Mouse (Mus musculus) layer of hippocampus, adult 8-10 months (tissue): ENCODE measurements around the gene Cdk7. TPM values are rescaled to one million over a fixed set of nuclear protein-coding genes. Genes with fewer than 3 reads are reported as not detected.

Source experiments
- total RNA-seq, 4 experiments: library from RNA; stranded (reverse); gene quantifications; 2 replicates each; pipeline ENCODE4 v1.2.4; 2022

Gene Cdk7
- total RNA-seq, 4 experiments from 2014 or later: 38.7 to 47.0 (median 42.0) TPM

Other genes starting within 250 kb of the Cdk7 start
- gene Gtf2h2, start 238.4 kb downstream of the Cdk7 start, total RNA-seq: 10 to 100 TPM; 45.7 to 63.5 (median 57.5) TPM
- 10 to 100 TPM in 3 of 4 experiments, 1 to 10 TPM in 1; 10.0 to 14.1 (median 11.3) TPM for gene Ocln, start 178.2 kb downstream of the Cdk7 start, total RNA-seq
- gene Marveld2, start 114.0 kb downstream of the Cdk7 start, total RNA-seq: 1 to 10 TPM; 1.5 to 2.3 (median 1.5) TPM
- 10 to 100 TPM; 84.4 to 91.1 (median 87.4) TPM for gene Ak6, start 80.0 kb downstream of the Cdk7 start, total RNA-seq
- 10 to 100 TPM; 15.4 to 18.9 (median 15.7) TPM for gene Rad17, start 79.9 kb downstream of the Cdk7 start, total RNA-seq
- 10 to 100 TPM; 16.1 to 27.4 (median 22.3) TPM for gene Taf9, start 79.4 kb downstream of the Cdk7 start, total RNA-seq
- under 1 TPM in 3 of 4 experiments, not detected in 1; 0.12 to 0.38 (median 0.18) TPM for gene Ccdc125, start 61.2 kb downstream of the Cdk7 start, total RNA-seq
- 10 to 100 TPM; 48.1 to 57.2 (median 53.7) TPM for gene Mrps36, start 13.7 kb upstream of the Cdk7 start, total RNA-seq
- under 1 TPM in 3 of 4 experiments, not detected in 1; 0.33 to 0.90 (median 0.43) TPM for gene Cenph, start 45.0 kb upstream of the Cdk7 start, total RNA-seq
- 1 to 10 TPM in 1 of 4 experiments, under 1 TPM in 3; 0.34 to 1.2 (median 0.40) TPM for gene Ccnb1, start 55.6 kb upstream of the Cdk7 start, total RNA-seq
- gene Slc30a5, start 102.5 kb upstream of the Cdk7 start, total RNA-seq: 10 to 100 TPM; 35.5 to 39.0 (median 37.7) TPM